Mouse (Mus musculus) forebrain, embryonic 13.5 days (tissue): ENCODE data around the gene Gm5485. TPM values are rescaled to one million over a fixed set of nuclear protein-coding genes. Genes with fewer than 3 reads are reported as not detected.

Experiments used
- ATAC-seq: fragments of 200-750 bp; cut with Nextera tagmentation; 2 replicates; pipeline ENCODE4 v1.8.0; 2017
- H3K27ac ChIP-seq: fragments of 300-500 bp; sonication (generic); 2 replicates; pipeline ENCODE4 v1.5.1; 2015; ENCODE audit warnings: inconsistent platforms, mild to moderate bottlenecking, moderate library complexity
- H3K27me3 ChIP-seq: fragments of 300-500 bp; sonication (generic); 2 replicates; pipeline ENCODE4 v1.6.1; 2015; ENCODE audit warnings: mild to moderate bottlenecking, inconsistent platforms
- H3K36me3 ChIP-seq: fragments of 300-500 bp; sonication (generic); 2 replicates; pipeline ENCODE4 v1.6.1; 2015; ENCODE audit warnings: mild to moderate bottlenecking, inconsistent platforms; ENCODE audit not compliant: poor library complexity, severe bottlenecking
- H3K4me1 ChIP-seq: fragments of 300-500 bp; sonication (generic); 2 replicates; pipeline ENCODE4 v1.6.1; 2015; ENCODE audit warnings: inconsistent platforms
- H3K4me2 ChIP-seq: fragments of 300-500 bp; sonication (generic); 2 replicates; pipeline ENCODE4 v1.6.1; 2015; ENCODE audit warnings: inconsistent platforms, mild to moderate bottlenecking, moderate library complexity
- H3K4me3 ChIP-seq: fragments of 300-500 bp; sonication (generic); 2 replicates; pipeline ENCODE4 v1.5.1; 2015; ENCODE audit warnings: mild to moderate bottlenecking, inconsistent platforms
- H3K9ac ChIP-seq: fragments of 300-500 bp; sonication (generic); 2 replicates; pipeline ENCODE4 v1.6.1; 2015; ENCODE audit warnings: mild to moderate bottlenecking, inconsistent platforms
- H3K9me3 ChIP-seq: fragments of 300-500 bp; sonication (generic); replicated peaks from 2 replicates; pipeline ENCODE4 v1.6.1; 2016; ENCODE audit warnings: inconsistent platforms
- WGBS: fragments of 180-500 bp; shearing (Covaris S2); methylation state at CpG from one replicate; pipeline ENCODE4 v1.1.7; 2015; 5-methylcytosine and 5-hydroxymethylcytosine counted together
- polyA plus RNA-seq: library from polyadenylated mRNA; unstranded; fragments of >200 nt; fragmentation: Nextera tagmentation; extraction: Ambion mirVana; gene quantifications from 2 replicates; pipeline ENCODE4 v1.2.1, GENCODE M21; 2015

Gm5485 gene
- polyA plus RNA-seq, 1 experiment from 2014 or later = not detected

DNA sequence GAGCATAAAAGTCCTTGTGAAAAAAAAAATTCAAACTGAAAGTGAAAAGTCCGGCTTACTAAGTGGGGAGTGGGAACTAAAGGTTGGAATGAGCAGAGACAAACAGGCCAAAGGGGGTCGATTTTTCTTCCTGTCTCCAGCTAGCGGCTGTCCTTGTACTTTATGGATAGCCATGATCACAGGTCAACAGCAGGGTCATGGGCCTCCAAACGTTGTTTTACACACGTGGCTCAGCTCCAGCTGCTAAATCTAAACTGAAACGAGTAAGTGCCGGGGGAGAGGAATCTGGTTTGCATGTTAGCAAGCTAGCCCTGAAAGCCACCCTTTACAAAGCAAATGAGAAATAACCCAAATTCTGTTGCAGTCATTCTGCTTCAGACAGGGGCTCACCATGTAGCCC lies 2.6 kb downstream of the Gm5485 start:
- Histone ChIP-seq H3K27me3 (no peaks in the 10 kb centered on the region), H3K27ac (no peak overlapping the region), H3K9ac (no peak overlapping the region), H3K4me2 (no peak overlapping the region), H3K9me3 (no peaks in the 10 kb centered on the region), H3K36me3 (no peaks in the 10 kb centered on the region), H3K4me1 (no peaks in the 10 kb centered on the region), H3K4me3 (no peak overlapping the region)
- 84% methylated on average over 7 of the region's 7 CpGs for WGBS
- no peak for ATAC-seq

DNA sequence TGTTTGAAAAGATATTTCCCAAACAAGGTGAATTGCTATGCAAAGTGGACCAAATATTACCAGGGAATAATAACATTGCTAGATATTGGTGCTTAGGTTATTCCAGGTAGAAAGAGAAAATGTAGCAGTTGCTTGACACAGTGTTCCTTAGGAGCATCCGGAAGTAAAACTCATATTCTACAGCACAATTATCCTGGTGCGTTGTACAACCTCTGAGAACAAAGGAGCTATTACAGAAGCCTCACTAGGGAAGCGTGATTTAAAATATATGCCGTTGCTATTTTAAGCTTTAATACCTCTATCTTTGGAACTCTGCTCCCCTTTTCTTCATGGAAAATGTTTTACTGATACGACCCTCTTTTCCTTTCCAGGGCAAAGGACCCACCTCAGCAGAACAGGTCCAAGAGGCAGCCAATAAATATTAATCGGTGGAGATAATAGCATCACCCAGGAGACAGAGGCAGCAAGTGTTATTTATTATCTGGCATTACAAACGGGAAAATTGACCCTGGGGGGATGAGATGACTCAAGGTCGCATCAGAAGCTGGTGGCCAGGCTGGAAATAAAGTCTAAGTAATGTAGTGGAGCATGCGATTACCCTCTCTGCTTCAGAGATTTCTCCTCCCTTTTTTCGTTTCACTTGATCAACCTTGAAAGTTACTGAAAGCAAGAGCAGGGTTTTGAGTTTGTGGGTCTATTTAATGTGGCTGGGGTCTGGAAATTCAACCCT lies 6.4 kb downstream of the Gm5485 start:
- Histone ChIP-seq H3K27me3 (no peaks in the 10 kb centered on the region), H3K4me1 (no peaks in the 10 kb centered on the region), H3K4me2 (no peak overlapping the region), H3K36me3 (no peaks in the 10 kb centered on the region), H3K27ac (no peak overlapping the region), H3K4me3 (no peak overlapping the region), H3K9ac (no peak overlapping the region), H3K9me3 (no peaks in the 10 kb centered on the region)
- 77% methylated on average over 10 of the region's 10 CpGs for WGBS
- ATAC-seq = no peak

DNA sequence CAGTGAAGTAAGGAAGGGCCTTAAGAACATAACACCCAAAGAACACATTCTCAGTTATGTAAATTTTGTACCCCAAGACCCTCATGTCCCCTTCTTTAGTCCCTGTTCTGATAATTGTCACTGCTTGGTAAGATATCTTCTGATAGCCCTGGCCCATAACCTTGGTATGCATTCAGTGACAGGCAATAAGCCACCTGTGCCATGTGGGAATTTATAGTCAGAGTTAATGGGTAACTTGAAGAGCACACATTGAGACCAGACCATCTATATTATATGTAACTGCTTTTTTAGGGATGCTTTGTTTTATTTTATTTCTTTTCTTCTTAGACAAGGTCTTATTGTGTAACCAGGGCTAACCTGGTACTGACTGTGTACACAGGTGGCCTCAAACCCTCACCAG lies 8.2 kb downstream of the Gm5485 start:
- ATAC-seq = no peak
- Histone ChIP-seq H3K36me3 (no peaks in the 10 kb centered on the region), H3K4me2 (no peak overlapping the region), H3K9ac (no peak overlapping the region), H3K27ac (no peak overlapping the region), H3K27me3 (no peaks in the 10 kb centered on the region), H3K9me3 (no peaks in the 10 kb centered on the region), H3K4me3 (no peak overlapping the region), H3K4me1 (no peaks in the 10 kb centered on the region)

DNA sequence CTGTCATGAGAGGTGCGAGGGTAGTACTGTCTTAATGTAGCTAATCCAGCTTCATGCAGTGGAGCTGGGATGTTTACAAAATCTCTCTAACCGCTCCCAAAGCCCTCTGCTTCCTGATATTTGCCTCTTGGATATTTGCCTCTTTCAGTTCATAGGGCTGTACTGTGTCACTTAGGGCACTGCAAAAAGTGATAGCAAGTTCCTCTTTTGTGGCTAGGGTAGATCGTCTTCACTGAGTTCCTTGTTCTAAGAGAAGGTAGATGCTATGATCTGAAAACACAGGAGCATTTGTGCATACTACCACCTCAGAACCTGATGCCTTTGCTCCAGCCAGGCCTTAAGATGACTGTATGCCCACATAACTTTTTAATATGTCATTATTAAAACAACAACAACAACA lies 8.8 kb downstream of the Gm5485 start:
- H3K4me3 ChIP-seq = no peak overlapping the region
- 89% methylated on average over 3 of the region's 3 CpGs for WGBS
- H3K27ac ChIP-seq = no peak overlapping the region
- H3K9ac ChIP-seq = no peak overlapping the region
- H3K4me1 ChIP-seq = no peaks in the 10 kb centered on the region
- no peak for ATAC-seq
- no peak overlapping the region for H3K4me2 ChIP-seq
- H3K27me3 ChIP-seq = no peaks in the 10 kb centered on the region
- H3K36me3 ChIP-seq = no peaks in the 10 kb centered on the region
- H3K9me3 ChIP-seq = no peaks in the 10 kb centered on the region

DNA sequence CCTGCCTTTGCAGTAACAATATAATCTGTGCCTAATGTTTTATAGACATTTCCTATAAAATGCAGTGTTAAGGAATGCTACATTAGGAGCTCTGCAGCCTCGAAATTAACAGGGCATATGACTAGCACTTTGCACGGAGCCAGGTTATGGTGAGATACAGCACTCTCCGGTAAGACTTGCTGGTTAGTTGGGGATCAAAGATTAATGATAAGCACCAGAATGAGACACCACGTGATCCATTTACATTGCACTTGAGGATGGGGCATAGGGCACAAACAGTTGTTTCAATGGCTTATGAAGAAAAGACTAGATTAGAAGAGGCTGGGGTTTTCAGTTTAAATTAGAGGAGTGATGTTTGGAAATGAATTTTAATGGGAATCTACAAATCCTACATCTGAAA lies 9.3 kb downstream of the Gm5485 start:
- no peak overlapping the region for H3K4me2 ChIP-seq
- no peaks in the 10 kb centered on the region for H3K36me3 ChIP-seq
- 84% methylated on average over 4 of the region's 4 CpGs for WGBS
- no peaks in the 10 kb centered on the region for H3K9me3 ChIP-seq
- no peak overlapping the region for H3K9ac ChIP-seq
- H3K4me1 ChIP-seq = no peaks in the 10 kb centered on the region
- ATAC-seq = no peak
- no peak overlapping the region for H3K27ac ChIP-seq
- no peak overlapping the region for H3K4me3 ChIP-seq
- H3K27me3 ChIP-seq = no peaks in the 10 kb centered on the region

DNA sequence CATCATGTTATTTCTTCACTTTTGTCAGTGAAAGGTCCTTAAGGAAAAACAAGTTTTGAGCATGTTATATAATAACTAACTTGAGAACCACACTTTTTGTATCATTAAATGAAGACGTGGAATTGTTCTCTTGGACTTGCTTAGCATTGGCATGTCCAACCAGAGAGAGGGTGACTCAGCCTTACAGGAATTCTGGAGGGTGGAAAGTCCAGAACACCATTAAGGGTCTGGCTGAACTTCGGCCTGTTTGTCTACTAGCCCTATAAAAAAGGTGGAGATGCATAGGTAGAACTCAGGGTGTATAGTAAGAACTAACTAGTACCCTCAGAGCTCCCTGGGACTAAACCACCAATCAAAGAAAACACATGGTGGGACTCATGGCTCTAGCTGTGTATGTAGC lies 16.9 kb downstream of the Gm5485 start:
- ATAC-seq = no peak
- Histone ChIP-seq H3K27ac (no peak overlapping the region), H3K36me3 (no peaks in the 10 kb centered on the region), H3K9me3 (no peaks in the 10 kb centered on the region), H3K9ac (no peak overlapping the region), H3K4me3 (no peak overlapping the region), H3K4me1 (no peaks in the 10 kb centered on the region), H3K27me3 (no peaks in the 10 kb centered on the region), H3K4me2 (no peak overlapping the region)
- WGBS = 83% methylated on average over 2 of the region's 2 CpGs

DNA sequence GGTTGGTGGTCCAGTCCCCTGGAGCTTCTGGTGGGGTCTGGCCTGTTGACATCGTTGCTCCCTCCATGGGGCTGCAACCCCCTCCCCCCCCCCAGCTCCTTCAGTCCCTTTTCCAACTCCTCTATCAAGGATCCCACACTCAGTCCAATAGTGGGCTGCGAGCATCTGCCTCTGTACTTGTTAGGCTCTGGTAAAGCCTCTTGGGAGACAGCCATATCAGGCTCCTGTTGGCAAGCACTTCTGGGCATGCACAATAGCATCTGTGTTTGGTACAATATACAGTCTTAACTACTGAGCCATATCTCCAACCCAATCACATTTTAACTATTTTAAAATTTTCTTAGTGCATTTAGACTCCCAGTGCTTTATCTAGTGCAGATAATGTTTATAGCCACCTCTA lies 25.2 kb downstream of the Gm5485 start:
- Histone ChIP-seq H3K36me3 (no peaks in the 10 kb centered on the region), H3K4me2 (no peak overlapping the region), H3K27me3 (no peaks in the 10 kb centered on the region), H3K4me3 (no peak overlapping the region), H3K4me1 (no peaks in the 10 kb centered on the region), H3K9ac (no peak overlapping the region), H3K27ac (no peak overlapping the region), H3K9me3 (no peaks in the 10 kb centered on the region)
- WGBS = 89% methylated on average over 2 of the region's 2 CpGs
- peak; percentile 27; the same call in 1 of the 2 replicates for ATAC-seq

DNA sequence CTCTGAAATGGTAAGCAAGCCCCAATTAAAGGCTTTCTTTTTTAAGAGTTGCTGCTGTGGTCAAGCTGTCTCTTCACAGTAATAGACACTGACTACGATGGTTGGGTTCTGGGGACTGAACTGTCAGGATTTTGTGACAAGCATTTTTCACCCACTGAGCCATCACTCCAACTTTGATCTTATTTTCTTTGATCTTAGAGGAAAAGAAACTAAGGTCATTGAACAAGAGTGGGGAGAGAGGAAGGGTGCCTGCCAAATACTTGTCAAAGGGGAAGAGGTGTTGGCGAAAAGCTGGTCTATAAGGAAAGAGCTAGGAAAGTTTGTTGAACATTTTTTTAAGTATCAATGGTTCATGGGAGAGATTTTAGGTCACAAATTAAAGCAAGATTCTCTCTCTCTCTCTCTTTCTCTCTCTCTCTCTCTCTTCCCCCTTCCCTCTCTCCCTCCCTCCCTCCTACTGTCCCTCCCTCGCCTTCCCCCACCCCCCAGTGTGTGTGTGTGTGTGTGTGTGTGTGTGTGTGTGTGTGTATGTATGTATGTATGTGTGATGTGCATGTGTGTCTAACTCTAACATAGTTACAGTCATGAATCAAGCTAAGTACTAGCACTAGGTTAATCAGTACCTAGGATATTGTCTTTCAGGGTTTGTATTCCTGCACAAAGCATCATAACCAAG lies 28.5 kb downstream of the Gm5485 start:
- no peaks in the 10 kb centered on the region for H3K27me3 ChIP-seq
- H3K4me2 ChIP-seq = no peak overlapping the region
- no peak for ATAC-seq
- H3K9ac ChIP-seq = no peak overlapping the region
- H3K4me1 ChIP-seq = no peaks in the 10 kb centered on the region
- no peaks in the 10 kb centered on the region for H3K9me3 ChIP-seq
- H3K27ac ChIP-seq = no peak overlapping the region
- 87% methylated on average over 2 of the region's 3 CpGs for WGBS
- no peak overlapping the region for H3K4me3 ChIP-seq
- H3K36me3 ChIP-seq = no peaks in the 10 kb centered on the region

DNA sequence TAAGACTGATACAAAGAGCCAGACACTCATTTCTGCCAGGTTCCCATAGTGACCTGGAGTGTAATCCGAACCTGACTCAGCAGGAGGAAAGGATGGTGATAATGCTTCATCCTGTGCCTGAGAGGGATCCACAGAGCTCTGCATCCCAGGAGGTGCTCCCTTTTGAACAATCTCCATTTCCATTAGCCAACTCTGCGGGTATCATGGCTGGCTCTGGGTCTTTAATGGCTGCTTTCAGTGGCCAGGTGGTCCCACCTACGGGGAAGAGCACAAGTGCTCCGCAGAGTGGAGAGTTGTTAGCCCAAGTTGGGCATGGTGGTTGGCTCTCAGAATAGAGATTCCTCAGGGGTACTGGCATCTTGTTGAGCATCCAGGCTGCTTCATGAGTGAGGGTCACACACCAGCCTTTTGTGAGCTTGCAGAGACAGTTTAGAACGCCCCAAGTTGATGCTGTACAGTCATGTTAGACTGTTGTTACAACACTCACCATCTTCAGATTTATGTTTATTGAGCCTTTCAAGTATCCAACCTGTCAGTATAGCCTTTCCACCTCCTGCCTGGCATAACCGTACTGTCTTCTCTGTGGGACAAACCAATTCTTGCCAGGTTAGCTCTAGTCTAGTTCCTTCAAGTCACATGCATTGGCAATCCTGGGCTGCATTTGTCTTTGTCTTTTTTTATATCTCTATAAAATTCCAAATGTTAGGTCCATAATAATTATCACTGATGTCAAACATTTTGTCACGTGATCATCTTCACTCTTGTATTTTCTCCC lies 38.3 kb downstream of the Gm5485 start:
- H3K9me3 ChIP-seq = no peaks in the 10 kb centered on the region
- ATAC-seq = no peak
- no peak overlapping the region for H3K4me3 ChIP-seq
- H3K4me1 ChIP-seq = no peaks in the 10 kb centered on the region
- WGBS = 81% methylated on average over 7 of the region's 7 CpGs
- H3K27ac ChIP-seq = no peak overlapping the region
- H3K4me2 ChIP-seq = no peak overlapping the region
- H3K27me3 ChIP-seq = no peaks in the 10 kb centered on the region
- no peaks in the 10 kb centered on the region for H3K36me3 ChIP-seq
- H3K9ac ChIP-seq = no peak overlapping the region

DNA sequence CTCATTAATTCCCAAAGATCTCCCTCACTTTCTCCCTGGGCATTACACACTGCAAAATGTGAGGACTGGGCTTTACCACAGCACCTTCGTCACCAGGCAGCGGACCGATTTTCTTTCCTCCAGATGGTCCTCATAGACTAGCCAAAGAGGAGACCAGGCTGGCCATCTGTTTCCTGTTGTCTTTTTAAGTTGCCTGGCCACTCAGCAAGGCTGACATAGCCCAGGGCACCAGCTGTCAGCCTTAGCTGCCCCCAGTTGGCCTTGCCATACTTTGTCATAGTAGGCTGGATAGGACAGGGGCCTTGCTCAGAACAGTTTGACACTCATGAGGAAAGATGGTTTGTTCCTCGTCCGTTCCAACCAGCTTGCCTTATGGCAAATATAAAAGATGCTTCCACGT lies 39.8 kb downstream of the Gm5485 start:
- Histone ChIP-seq H3K4me1 (no peaks in the 10 kb centered on the region), H3K4me2 (no peak overlapping the region), H3K9ac (no peak overlapping the region), H3K9me3 (no peaks in the 10 kb centered on the region), H3K4me3 (no peak overlapping the region), H3K27ac (no peak overlapping the region), H3K36me3 (no peaks in the 10 kb centered on the region), H3K27me3 (no peaks in the 10 kb centered on the region)
- 85% methylated on average over 6 of the region's 6 CpGs for WGBS
- ATAC-seq = peak; percentile 45; the same call in 1 of the 2 replicates

DNA sequence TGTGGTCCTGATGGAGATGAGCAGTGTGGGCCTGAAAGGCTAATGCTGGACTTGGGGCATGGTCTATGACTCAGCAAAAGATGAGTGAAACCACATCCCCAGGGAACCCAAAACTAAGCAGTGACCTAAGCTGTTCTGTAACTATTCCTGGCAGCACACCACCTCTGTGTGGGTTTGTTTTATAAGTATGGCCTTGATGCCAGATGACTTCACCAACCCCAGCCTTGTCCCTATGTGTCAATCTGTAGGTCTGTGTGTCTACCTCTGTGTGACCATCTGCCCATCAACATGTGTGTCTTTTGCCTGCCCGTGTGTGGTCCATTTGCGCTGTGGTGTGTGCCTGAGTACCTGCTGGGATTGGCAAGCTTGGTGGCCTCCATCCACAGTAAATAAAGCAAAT lies 44.1 kb downstream of the Gm5485 start:
- Histone ChIP-seq H3K9ac (no peak overlapping the region), H3K4me3 (no peak overlapping the region), H3K27ac (no peak overlapping the region), H3K4me1 (no peaks in the 10 kb centered on the region), H3K36me3 (no peaks in the 10 kb centered on the region), H3K9me3 (no peaks in the 10 kb centered on the region), H3K4me2 (no peak overlapping the region), H3K27me3 (no peaks in the 10 kb centered on the region)
- 98% methylated on average over 2 of the region's 2 CpGs for WGBS
- no peak for ATAC-seq

DNA sequence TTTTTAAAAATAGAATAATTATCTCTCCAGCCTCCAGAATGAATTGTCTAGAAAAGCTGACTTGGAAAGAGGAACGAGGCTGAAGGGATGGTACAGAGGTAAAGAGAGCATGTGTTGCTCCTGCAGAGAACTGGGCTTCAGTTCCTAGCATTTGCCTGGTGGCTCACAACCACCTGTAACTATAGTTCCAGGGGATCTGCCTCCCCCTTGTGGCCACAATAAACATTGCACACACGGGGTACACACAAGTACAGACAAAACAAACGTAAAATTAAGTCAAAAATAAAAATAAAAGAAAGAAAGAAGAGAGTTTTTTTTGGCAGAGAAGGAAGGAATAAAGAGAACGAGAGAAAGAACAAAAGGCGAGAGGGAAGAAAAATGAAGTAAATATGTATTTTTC lies 45.4 kb downstream of the Gm5485 start:
- no peak overlapping the region for H3K27ac ChIP-seq
- no peak overlapping the region for H3K4me2 ChIP-seq
- H3K36me3 ChIP-seq = no peaks in the 10 kb centered on the region
- H3K9me3 ChIP-seq = no peaks in the 10 kb centered on the region
- ATAC-seq = no peak
- no peak overlapping the region for H3K9ac ChIP-seq
- no peaks in the 10 kb centered on the region for H3K27me3 ChIP-seq
- 88% methylated on average over 5 of the region's 5 CpGs for WGBS
- H3K4me3 ChIP-seq = no peak overlapping the region
- no peaks in the 10 kb centered on the region for H3K4me1 ChIP-seq
